Mouse (Mus musculus) layer of hippocampus, postnatal 10 days (tissue): ENCODE measurements around the gene Bpi. TPM values are rescaled to one million over a fixed set of nuclear protein-coding genes. Genes with fewer than 3 reads are reported as not detected.

ENCODE experiments used
- DNase-seq, 2 experiments: peaks; one replicate each; pipeline ENCODE4 v3.0.0; 2021; ENCODE audit warnings: low spot score in 2 of 2
- microRNA-seq, 2 experiments: library from miRNA; unstranded; fragments of <30 nt; microRNA quantifications; one replicate each; pipeline ENCODE4 v1.2.0; 2021
- total RNA-seq, 2 experiments: library from RNA; stranded (reverse); gene quantifications; 2 replicates each; pipeline ENCODE4 v1.2.3; 2021

Bpi gene
- total RNA-seq, 2 experiments from 2014 or later = not detected

DNA sequence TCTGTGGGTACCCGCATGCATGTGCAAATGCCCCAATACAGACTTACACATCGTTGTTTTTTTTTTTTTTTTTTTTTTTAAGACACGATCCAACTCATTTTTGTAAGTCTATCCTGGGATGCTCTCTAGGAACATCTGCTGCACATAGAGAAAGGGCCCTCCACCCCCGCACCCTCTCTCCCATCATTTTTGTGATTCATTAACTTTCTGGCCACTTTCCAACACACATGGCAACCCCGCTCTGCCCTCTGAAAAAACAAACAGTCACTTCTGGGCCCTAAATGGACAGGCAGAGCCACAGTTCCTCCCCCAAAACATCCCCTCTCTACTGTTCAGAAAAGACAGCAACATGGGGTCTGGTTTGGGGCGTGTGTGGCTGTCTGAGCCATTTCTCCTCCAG lies 27.8 kb downstream of the Bpi start:
- no peak for DNase-seq

DNA sequence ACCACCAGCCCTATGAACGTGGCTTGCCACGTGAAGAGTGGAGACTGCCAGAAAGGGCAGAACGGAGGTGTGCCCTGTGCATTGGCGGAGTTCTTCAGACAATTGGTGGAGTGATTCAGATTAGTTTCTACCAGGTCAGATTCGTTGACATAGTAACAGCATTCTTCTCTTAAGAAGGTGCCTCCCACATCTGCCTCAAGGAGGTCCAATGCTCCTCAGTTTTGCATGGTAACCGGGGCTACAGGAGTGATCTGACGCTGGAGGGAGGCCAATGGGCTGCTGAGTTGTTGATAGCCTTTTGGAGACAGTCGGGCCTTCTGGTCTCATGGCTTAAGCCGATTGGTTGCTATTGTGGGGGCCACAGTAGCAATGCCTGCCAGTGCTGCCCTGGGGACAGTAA lies 37.8 kb downstream of the Bpi start:
- DNase-seq = no peak

DNA sequence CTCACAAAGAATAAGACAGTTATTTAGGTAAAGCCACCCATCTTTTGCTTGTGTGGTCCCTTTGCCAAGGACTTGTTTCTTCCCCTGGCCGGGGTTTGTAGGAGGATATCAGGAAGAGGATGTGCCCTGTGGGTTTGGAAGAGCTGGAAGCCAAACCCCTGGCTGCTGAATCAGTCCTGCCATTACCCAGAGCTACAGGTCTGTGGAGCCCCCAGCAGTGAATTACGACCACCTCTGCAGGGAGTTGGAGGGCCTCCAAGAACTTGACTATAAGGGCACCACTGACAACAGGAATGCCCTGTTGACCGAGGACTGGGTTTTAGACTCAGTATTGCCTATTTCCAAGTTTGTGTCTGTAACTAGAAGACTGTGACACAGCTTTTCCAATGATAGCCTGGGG lies 41.3 kb downstream of the Bpi start:
- DNase-seq = no peak

DNA sequence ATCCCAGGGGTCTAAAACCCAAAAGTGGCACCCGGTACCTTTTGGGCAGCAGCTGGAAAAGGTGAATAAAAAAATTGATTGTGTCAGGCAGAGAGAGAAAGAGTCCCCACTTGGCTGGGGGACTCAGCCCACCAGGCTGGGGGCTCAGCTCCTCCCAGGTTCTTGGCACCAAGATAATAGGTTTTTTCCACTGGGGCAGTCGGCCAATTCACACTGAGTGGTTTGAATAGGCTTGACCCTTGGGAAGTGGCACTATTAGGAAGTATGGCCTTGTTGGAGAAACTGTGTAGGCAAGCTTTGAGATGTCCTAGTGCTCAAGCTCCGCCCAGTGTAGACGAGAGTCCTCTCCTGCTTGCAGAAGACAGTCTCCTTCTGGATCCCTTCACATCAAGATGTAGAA lies 41.8 kb downstream of the Bpi start:
- peak; percentile 33 to 51 for DNase-seq

DNA sequence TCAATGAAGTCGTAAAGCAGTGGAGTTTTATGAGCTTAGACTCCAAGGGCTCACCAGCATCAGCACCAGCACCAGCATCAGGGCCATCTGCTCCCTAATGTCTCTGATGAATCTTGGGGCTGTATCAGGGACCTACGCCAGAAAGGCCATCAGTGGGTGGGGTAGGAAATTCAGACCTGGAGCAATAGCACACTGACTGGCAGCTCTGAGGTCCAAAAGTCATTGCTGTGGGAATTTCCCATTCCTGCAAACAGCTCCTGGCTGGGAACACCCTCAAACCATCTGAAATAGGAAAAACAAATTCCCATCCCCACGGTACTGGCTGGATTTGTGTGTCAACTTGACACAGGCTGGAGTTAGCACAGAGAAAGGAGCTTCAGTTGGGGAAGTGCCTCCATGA lies 44.9 kb downstream of the Bpi start:
- no peak for DNase-seq

DNA sequence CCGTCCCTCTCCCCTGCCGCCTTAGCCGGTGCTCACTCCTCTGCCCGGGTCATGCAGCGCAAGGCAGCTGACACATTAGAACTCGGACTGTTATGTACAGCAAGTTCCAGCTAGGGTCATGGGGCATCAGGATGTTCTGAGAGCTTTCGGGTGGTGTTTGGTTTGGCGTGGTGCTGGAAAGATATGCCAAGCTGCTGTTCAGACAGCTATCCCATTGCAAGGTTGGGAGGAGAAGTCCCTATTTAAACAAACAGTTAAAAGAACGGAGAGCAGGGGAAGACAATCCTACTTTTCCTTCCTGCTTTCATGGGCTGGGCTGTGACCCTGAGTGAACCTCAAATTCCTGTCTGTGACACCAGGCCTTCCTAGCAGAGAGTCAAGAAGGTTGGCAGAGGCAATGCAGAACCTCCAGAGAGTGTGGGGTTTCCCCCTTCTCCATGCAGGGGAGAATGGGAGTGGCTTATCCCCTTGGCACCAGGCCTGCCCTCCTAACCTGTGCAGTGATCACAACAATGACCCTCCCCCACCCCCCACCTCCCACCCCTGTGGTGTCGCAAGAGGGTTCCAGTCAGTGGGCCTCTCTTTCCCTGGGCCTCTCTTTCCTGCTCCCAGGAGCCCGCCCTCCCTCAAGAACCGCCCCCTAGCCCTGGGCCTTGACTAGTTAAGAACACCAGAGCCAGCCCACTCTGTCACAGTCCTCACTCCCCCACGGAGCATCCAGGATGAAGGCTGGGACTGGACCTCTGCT lies 48.2 kb downstream of the Bpi start, which contains the start of gene Lbp:
Gene Lbp (plus strand): TSS at position 546 of the 748 bp plus-strand sequence.
- no peak for DNase-seq

DNA sequence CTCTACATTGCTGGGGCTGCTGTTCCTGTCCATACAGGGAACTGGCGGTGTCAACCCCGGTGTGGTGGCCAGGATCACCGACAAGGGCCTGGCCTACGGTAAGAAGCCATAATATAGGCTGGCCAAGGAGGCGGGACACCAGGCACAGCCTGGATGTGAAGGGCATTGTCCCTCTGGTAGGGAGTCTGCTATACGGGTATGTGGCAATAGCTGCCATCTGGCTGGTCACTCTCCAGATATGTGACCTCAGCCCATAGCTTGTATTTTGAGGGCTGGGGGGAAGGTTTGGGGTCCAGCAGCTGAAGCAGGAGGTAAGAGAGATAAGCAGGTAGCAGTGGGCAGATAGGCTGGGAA lies 48.8 kb downstream of the Bpi start:
- no peak for DNase-seq

DNA sequence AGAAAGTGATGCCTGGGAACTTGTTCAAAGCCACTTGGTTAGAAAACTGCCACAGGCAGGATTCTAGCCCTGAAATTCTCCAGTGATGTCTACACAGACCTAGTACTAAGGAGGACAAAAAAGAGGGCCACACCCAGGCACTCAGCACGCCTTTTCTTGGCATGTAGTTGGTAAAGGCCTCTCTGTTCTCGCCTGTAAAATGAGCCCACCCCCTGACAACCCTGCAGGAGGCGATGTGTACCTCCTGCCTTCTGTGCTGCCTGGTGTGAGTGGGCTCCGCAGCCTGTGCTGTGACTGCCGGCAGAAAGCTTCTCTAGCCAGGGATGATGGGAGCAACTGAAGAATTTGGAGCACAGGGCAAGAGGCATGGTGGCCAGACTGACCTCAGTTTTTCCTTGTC lies 50.4 kb downstream of the Bpi start:
- no peak for DNase-seq

DNA sequence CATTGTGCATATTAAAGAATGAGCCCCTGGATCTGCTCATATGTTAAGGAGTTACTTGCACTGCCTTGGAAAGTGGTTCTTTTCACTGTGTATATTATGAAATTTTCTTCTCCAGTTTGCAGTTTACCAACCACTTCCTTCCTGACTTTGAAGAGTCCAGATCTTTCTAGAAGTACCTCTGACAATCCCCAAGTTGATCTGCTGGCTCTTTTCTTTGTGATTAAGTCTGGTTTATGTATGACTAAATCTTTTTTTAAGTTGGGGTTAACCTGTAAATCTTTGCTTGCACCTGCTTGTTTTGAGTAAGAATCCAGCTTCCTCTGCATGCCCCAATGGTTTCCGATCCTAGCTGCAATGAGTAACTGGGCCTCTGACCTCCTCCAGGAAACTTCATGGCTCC lies 55.2 kb downstream of the Bpi start:
- DNase-seq = no peak

DNA sequence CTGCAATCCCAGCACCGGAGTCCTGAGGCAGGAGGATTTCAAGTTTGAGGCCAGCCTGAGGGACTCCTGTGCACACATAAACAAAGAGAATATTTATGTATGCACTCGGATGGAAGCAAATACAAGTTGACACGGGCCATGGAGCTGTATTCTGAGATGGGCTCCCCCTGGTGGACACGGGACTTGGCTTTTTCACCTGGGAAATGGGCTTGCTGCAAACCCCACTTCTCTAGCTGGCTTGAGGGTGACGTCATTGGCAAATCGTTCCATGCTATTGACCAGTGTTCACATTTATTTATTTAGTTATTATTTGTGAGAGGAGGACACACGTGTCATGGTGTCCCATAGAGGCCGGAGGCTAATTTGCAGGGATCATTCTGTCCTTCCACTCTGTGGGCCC lies 58.5 kb downstream of the Bpi start:
- no peak for DNase-seq

DNA sequence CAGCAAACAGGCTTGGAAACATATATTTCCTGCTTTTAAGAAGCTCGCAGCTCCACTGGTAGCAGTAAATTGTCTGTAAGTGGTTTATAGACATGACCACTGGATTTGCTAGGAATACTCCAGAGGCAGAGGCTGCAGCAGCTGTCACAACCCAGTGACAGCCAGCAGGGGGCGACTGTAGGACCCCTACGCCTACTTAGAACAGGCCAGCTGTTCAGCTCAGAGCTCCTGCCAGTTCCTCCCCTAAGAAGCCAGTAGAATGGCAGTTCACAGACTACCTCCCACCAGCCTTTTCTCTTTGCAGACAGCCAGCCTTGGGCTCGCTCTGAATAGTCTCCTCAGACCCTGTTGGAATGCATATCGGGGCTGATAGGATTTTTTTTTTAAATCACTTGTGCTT lies 59.1 kb downstream of the Bpi start:
- DNase-seq = peak; percentile 79

DNA sequence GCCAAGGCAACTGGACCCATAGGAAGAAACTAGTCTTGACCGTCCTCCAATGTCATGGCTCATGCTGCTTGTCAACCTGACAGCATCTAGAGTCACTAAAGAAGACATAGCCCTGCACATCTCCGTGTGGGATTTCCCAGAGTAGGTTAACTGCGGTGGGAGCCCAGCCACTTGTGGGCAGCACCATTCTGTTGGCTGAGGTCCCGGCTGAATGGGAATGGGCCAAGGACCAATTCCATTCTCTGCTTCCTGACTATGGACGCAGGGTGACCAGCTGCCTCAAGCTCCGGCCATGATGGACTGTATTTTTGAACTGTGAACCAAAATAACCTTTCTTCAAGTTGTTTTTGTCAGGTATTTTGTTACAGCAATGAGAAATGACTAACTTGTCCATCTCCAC lies 63.7 kb downstream of the Bpi start:
- DNase-seq = no peak

DNA sequence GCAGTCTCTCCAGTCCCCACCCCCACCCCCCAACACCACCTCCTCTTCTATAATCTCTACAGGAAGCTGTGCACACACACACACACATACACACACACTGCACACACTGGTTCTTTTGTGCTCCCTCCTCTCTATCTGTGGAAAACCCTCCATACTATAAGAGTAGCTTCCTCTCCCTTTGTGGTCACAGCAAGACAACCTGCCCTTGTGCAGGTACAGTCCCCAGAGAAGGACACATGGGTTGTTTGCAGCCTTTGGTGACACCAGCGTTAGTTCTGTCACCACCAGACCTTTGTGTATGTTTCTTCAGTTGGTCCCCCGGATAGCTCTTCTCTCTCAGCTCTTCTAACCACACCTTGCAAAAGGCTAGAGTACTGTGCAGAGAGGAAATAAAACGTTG lies 65.0 kb downstream of the Bpi start:
- DNase-seq = no peak

DNA sequence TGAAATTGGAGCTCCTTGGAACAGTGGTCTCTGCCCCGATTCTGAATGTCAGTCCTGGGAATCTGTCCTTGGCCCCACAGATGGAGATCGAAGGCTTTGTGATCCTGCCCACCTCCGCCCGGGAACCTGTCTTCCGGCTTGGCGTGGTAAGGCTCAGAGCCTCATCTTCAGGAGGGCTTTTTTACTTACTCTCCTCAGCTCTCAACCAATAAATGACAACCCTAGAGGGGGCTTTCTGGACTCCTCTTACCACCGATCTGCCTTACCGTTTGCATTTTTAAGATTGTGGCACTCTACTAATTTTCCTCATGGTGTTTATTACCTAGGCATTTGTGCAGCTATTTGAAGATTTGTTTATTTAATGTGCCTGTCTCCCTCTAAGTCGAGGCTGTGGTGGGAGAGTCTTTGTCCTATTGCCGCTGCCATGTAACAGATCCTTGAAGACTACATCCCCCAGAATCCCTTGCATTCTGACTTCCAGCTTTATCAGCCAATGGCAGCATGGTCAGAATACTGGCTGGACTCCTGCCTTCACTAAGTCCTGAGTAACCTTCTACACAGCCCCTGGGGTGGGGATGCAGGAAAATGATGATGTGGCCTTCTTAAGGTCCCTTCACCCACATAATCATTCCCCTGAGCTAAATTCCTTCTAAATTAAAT lies 66.8 kb downstream of the Bpi start:
- DNase-seq = no peak

DNA sequence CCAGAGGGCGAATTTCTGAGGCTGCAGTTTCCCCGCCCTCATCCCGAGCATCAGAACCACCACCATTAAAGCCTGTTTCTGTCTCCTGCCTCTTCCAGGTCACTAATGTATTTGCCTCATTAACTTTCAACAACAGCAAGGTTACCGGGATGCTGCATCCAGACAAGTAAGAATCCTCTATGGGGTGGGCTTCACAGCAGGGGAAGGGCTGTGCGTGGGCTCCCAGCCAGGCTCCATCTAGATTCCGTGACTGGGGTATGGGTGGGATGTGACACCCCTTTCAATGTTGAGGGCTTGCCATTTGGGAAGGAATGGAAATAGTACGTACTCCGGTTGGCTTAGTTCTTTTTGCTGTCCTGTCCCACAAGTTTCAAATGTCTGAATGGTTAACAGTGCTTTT lies 67.7 kb downstream of the Bpi start:
- no peak for DNase-seq

Small RNA genes within 50 kb of the gene (microRNA-seq; reads per million reads assigned to microRNA genes)
- 0.98 to 1.6 reads per million in 2 experiments for gene Mir7685

Other genes starting within 250 kb of the Bpi start
- 10 to 100 TPM; 15.3 to 19.0 TPM for gene Tti1, start 229.7 kb upstream of the Bpi start, total RNA-seq
- gene Rprd1b, start 229.6 kb upstream of the Bpi start, total RNA-seq = 10 to 100 TPM; 34.0 to 36.6 TPM
- gene Tgm2, start 111.7 kb upstream of the Bpi start, total RNA-seq = 1 to 10 TPM; 5.7 to 6.8 TPM
- 1 to 10 TPM; 4.3 to 4.4 TPM for gene D630003M21Rik, start 28.9 kb upstream of the Bpi start, total RNA-seq
- 1 to 10 TPM; 2.6 to 4.3 TPM for gene Lbp, start 48.4 kb downstream of the Bpi start, total RNA-seq
- gene Snhg11, start 117.5 kb downstream of the Bpi start, total RNA-seq = 100 to 1,000 TPM; 459 to 580 TPM
- gene Ralgapb, start 151.8 kb downstream of the Bpi start, total RNA-seq = 10 to 100 TPM; 73.8 to 82.2 TPM
- not detected for gene Adig, start 244.5 kb downstream of the Bpi start, total RNA-seq